Mouse (Mus musculus): ENCODE results near the gene Trpm4.

DNA sequence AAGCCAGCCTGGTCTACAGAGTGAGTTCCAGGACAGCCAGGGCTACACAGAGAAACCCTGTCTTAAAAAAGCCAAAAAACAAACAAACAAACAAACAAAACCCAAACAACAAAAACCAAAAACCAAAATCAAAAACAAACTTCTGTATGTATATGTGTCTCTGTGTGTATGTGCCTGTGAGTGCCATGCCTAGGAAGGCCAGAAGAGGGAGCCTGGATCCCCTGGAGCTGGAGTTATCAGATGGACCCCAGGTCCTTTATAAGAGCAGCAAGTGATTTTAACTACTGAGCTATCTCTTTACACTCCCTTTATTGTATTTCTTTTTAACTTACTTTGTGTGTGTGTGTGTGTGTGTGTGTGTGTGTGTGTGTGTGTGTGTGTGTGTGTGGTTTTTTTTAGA is 7.8 kb downstream of the Trpm4 start:
- TF ChIP-seq CTCF (conservative IDR thresholded peaks at IDR 0.05; ENCODE audit: insufficient read depth, insufficient read length, low read depth, low read length) (no peak), POLR2A (IDR thresholded peaks at IDR 0.05; ENCODE audit: low read depth, low read length) (no peak)

All from kidney, adult 2 months (tissue).